Mouse (Mus musculus): Measurements from ENCODE around the gene D5Ertd579e. TPM values are rescaled to one million over a fixed set of nuclear protein-coding genes. Genes with fewer than 3 reads are reported as not detected.
A peak's percentile ranks its signal among the peaks of the same experiment; 100 is the strongest.

D5Ertd579e gene
- polyA plus RNA-seq, 1 experiment from 2014 or later: 25.9 TPM

- WGBS: 68% methylated on average over 6 of the region's 6 CpGs
- ATAC-seq: no peak
- Histone ChIP-seq H3K4me3 (ENCODE audit: low read length) (no peak overlapping the region), H3K27me3 (replicated peaks; ENCODE audit: control insufficient read depth, insufficient read depth, low read length) (no peaks in the 10 kb centered on the region), H3K9ac (ENCODE audit: low read depth, low read length) (no peak overlapping the region), H3K4me1 (ENCODE audit: control insufficient read depth, insufficient read depth, low read depth, low read length) (peaks cover 10% of the 10 kb centered on the region), H3K9me3 (ENCODE audit: control insufficient read depth, low read length) (no peaks in the 10 kb centered on the region), H3K27ac (ENCODE audit: low read depth, low read length) (no peak overlapping the region), H3K36me3 (ENCODE audit: control insufficient read depth, insufficient read depth, low read length) (no peaks in the 10 kb centered on the region), H3K4me2 (ENCODE audit: low read length) (no peak overlapping the region)
These were observed 111.5 kb downstream of the D5Ertd579e start for GRCm38 (mm10) chr5:36584299-36584698.

- Histone ChIP-seq H3K4me3 (ENCODE audit: low read length) (peak overlapping the region; percentile 85), H3K9ac (ENCODE audit: low read depth, low read length) (peak overlapping the region; percentile 83), H3K4me2 (ENCODE audit: low read length) (peak overlapping the region; percentile 96), H3K4me1 (ENCODE audit: control insufficient read depth, insufficient read depth, low read depth, low read length) (peaks cover 10% of the 10 kb centered on the region), H3K27me3 (replicated peaks; ENCODE audit: control insufficient read depth, insufficient read depth, low read length) (no peaks in the 10 kb centered on the region), H3K36me3 (ENCODE audit: control insufficient read depth, insufficient read depth, low read length) (no peaks in the 10 kb centered on the region), H3K9me3 (ENCODE audit: control insufficient read depth, low read length) (no peaks in the 10 kb centered on the region), H3K27ac (ENCODE audit: low read depth, low read length) (peak overlapping the region; percentile 92)
- WGBS: 2% methylated on average over 50 of the region's 54 CpGs
- ATAC-seq: peak; percentile 98
These were observed 113.7 kb downstream of the D5Ertd579e start for GRCm38 (mm10) chr5:36581924-36582642.

GRCm38 (mm10) chr5:36581259-36581923 lies 114.4 kb downstream of the D5Ertd579e start:
- 2% methylated on average over 33 of the region's 40 CpGs for WGBS
- Histone ChIP-seq H3K36me3 (ENCODE audit: control insufficient read depth, insufficient read depth, low read length) (no peaks in the 10 kb centered on the region), H3K27me3 (replicated peaks; ENCODE audit: control insufficient read depth, insufficient read depth, low read length) (no peaks in the 10 kb centered on the region), H3K9me3 (ENCODE audit: control insufficient read depth, low read length) (no peaks in the 10 kb centered on the region), H3K4me1 (ENCODE audit: control insufficient read depth, insufficient read depth, low read depth, low read length) (peaks cover 10% of the 10 kb centered on the region), H3K27ac (ENCODE audit: low read depth, low read length) (peak overlapping the region; percentile 92), H3K9ac (ENCODE audit: low read depth, low read length) (peak overlapping the region; percentile 83), H3K4me2 (ENCODE audit: low read length) (peak overlapping the region; percentile 96), H3K4me3 (ENCODE audit: low read length) (peak overlapping the region; percentile 85)
- no peak for ATAC-seq

GRCm38 (mm10) chr5:36579967-36580366 lies 115.9 kb downstream of the D5Ertd579e start:
- H3K27me3 ChIP-seq (replicated peaks; ENCODE audit: control insufficient read depth, insufficient read depth, low read length): no peaks in the 10 kb centered on the region
- peaks cover 10% of the 10 kb centered on the region for H3K4me1 ChIP-seq (ENCODE audit: control insufficient read depth, insufficient read depth, low read depth, low read length)
- no peak for ATAC-seq
- H3K4me3 ChIP-seq (ENCODE audit: low read length): no peak overlapping the region
- no peak overlapping the region for H3K27ac ChIP-seq (ENCODE audit: low read depth, low read length)
- H3K4me2 ChIP-seq (ENCODE audit: low read length): no peak overlapping the region
- H3K9me3 ChIP-seq (ENCODE audit: control insufficient read depth, low read length): no peaks in the 10 kb centered on the region
- no peaks in the 10 kb centered on the region for H3K36me3 ChIP-seq (ENCODE audit: control insufficient read depth, insufficient read depth, low read length)
- WGBS: 87% methylated on average over 7 of the region's 7 CpGs
- no peak overlapping the region for H3K9ac ChIP-seq (ENCODE audit: low read depth, low read length)

GRCm38 (mm10) chr5:36578982-36579381 lies 116.8 kb downstream of the D5Ertd579e start:
- Histone ChIP-seq H3K36me3 (ENCODE audit: control insufficient read depth, insufficient read depth, low read length) (no peaks in the 10 kb centered on the region), H3K4me3 (ENCODE audit: low read length) (no peak overlapping the region), H3K27ac (ENCODE audit: low read depth, low read length) (no peak overlapping the region), H3K27me3 (replicated peaks; ENCODE audit: control insufficient read depth, insufficient read depth, low read length) (no peaks in the 10 kb centered on the region), H3K4me1 (ENCODE audit: control insufficient read depth, insufficient read depth, low read depth, low read length) (peaks cover 10% of the 10 kb centered on the region), H3K4me2 (ENCODE audit: low read length) (no peak overlapping the region), H3K9me3 (ENCODE audit: control insufficient read depth, low read length) (no peaks in the 10 kb centered on the region), H3K9ac (ENCODE audit: low read depth, low read length) (no peak overlapping the region)
- no peak for ATAC-seq
- WGBS: 90% methylated on average over 2 of the region's 2 CpGs

GRCm38 (mm10) chr5:36576457-36576856 lies 119.4 kb downstream of the D5Ertd579e start:
- H3K27me3 ChIP-seq (replicated peaks; ENCODE audit: control insufficient read depth, insufficient read depth, low read length): no peaks in the 10 kb centered on the region
- WGBS: 89% methylated on average over 3 of the region's 3 CpGs
- H3K4me3 ChIP-seq (ENCODE audit: low read length): no peak overlapping the region
- 0 out of 2 replicates have a peak, but pooled peaks cover 1% of the 10 kb centered on the region for H3K36me3 ChIP-seq (ENCODE audit: control insufficient read depth, insufficient read depth, low read length)
- H3K9me3 ChIP-seq (ENCODE audit: control insufficient read depth, low read length): no peaks in the 10 kb centered on the region
- peaks cover 7% of the 10 kb centered on the region for H3K4me1 ChIP-seq (ENCODE audit: control insufficient read depth, insufficient read depth, low read depth, low read length)
- H3K9ac ChIP-seq (ENCODE audit: low read depth, low read length): no peak overlapping the region
- no peak overlapping the region for H3K27ac ChIP-seq (ENCODE audit: low read depth, low read length)
- H3K4me2 ChIP-seq (ENCODE audit: low read length): no peak overlapping the region
- ATAC-seq: no peak

GRCm38 (mm10) chr5:36575745-36576144 lies 120.1 kb downstream of the D5Ertd579e start:
- H3K36me3 ChIP-seq (ENCODE audit: control insufficient read depth, insufficient read depth, low read length): peaks cover 6% of the 10 kb centered on the region; the same call in 1 of the 2 replicates
- H3K9ac ChIP-seq (ENCODE audit: low read depth, low read length): no peak overlapping the region
- no peak overlapping the region for H3K4me3 ChIP-seq (ENCODE audit: low read length)
- H3K27me3 ChIP-seq (replicated peaks; ENCODE audit: control insufficient read depth, insufficient read depth, low read length): no peaks in the 10 kb centered on the region
- no peak for ATAC-seq
- no peak overlapping the region for H3K4me2 ChIP-seq (ENCODE audit: low read length)
- 86% methylated on average over 1 of the region's 1 CpGs for WGBS
- H3K9me3 ChIP-seq (ENCODE audit: control insufficient read depth, low read length): no peaks in the 10 kb centered on the region
- no peak overlapping the region for H3K27ac ChIP-seq (ENCODE audit: low read depth, low read length)
- peaks cover 1% of the 10 kb centered on the region; the same call in 1 of the 2 replicates for H3K4me1 ChIP-seq (ENCODE audit: control insufficient read depth, insufficient read depth, low read depth, low read length)

- Histone ChIP-seq H3K4me3 (ENCODE audit: low read length) (no peak overlapping the region), H3K9ac (ENCODE audit: low read depth, low read length) (no peak overlapping the region), H3K4me2 (ENCODE audit: low read length) (no peak overlapping the region), H3K4me1 (ENCODE audit: control insufficient read depth, insufficient read depth, low read depth, low read length) (no peaks in the 10 kb centered on the region), H3K27ac (ENCODE audit: low read depth, low read length) (no peak overlapping the region), H3K9me3 (ENCODE audit: control insufficient read depth, low read length) (no peaks in the 10 kb centered on the region), H3K27me3 (replicated peaks; ENCODE audit: control insufficient read depth, insufficient read depth, low read length) (no peaks in the 10 kb centered on the region), H3K36me3 (ENCODE audit: control insufficient read depth, insufficient read depth, low read length) (peaks cover 6% of the 10 kb centered on the region; the same call in 1 of the 2 replicates)
- no peak for ATAC-seq
- WGBS: 75% methylated on average over 3 of the region's 3 CpGs
These were observed 120.6 kb downstream of the D5Ertd579e start for GRCm38 (mm10) chr5:36575227-36575626.

GRCm38 (mm10) chr5:36574147-36574870 lies 121.5 kb downstream of the D5Ertd579e start:
- no peak overlapping the region for H3K9ac ChIP-seq (ENCODE audit: low read depth, low read length)
- H3K36me3 ChIP-seq (ENCODE audit: control insufficient read depth, insufficient read depth, low read length): peaks cover 6% of the 10 kb centered on the region; the same call in 1 of the 2 replicates
- no peaks in the 10 kb centered on the region for H3K9me3 ChIP-seq (ENCODE audit: control insufficient read depth, low read length)
- 67% methylated on average over 8 of the region's 8 CpGs for WGBS
- peak overlapping the region; percentile 4; the same call in 1 of the 2 replicates for H3K27ac ChIP-seq (ENCODE audit: low read depth, low read length)
- no peak overlapping the region for H3K4me2 ChIP-seq (ENCODE audit: low read length)
- no peaks in the 10 kb centered on the region for H3K4me1 ChIP-seq (ENCODE audit: control insufficient read depth, insufficient read depth, low read depth, low read length)
- ATAC-seq: no peak
- H3K27me3 ChIP-seq (replicated peaks; ENCODE audit: control insufficient read depth, insufficient read depth, low read length): no peaks in the 10 kb centered on the region
- no peak overlapping the region for H3K4me3 ChIP-seq (ENCODE audit: low read length)

Data from hindbrain, embryonic 16.5 days (tissue).